Mouse (Mus musculus) brain, embryonic 14.5 days (tissue): ENCODE data around the gene Pdgfb.

Experiments used
- CTCF ChIP-seq: fragments of 200-500 bp; IDR thresholded peaks from 2 replicates; pipeline ENCODE4 v1.5.1; 2012; ENCODE audit warnings: inconsistent platforms, mild to moderate bottlenecking, moderate library complexity, borderline replicate concordance; ENCODE audit not compliant: insufficient read depth, insufficient read length; ENCODE audit errors: extremely low read depth
- POLR2A ChIP-seq: fragments of 200-500 bp; IDR thresholded peaks from 2 replicates; pipeline ENCODE4 v1.6.1; 2012; ENCODE audit warnings: mild to moderate bottlenecking, inconsistent platforms, borderline replicate concordance; ENCODE audit not compliant: poor library complexity, insufficient read depth, insufficient read length, severe bottlenecking; ENCODE audit errors: extremely low read depth

GRCm38 (mm10) chr15:80047973-80048372 is 33.2 kb upstream of the Pdgfb start:
- TF ChIP-seq CTCF: no peak
- TF ChIP-seq POLR2A: no peak
